13 mouse cellular contexts compared by ENCODE assay signal in the genomic region with DNA sequence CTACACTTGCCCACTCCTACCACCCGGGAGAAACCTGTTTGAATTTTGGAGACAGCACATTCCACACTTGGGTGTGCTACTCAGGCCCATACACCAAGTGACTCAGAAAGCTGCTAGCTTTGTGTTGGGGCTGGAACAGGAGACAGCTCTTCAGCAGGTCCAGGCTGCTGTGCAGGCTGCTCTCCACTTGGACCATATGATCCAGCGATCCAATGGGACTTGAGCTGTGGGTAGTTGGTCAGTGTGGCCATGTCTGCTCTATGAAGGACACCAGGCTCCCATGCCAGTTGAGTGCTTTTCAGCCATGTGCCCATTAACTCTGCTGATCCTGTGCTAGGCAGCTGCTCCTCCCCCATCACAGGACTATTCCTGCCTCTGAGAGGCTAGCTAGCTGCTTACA.
"Had no signal": no experiment of that assay in that cellular context is flagged by ENCODE, and none has a peak within 500 bp of the region (broad histone marks: within the 10 kb centered on the region; RNA-seq: fewer than 3 reads in every experiment).

No protein-coding gene starts in this region.

- H3K4me1 ChIP-seq: intestine, embryonic 15.5 days; lung, embryonic 15.5 days; midbrain, embryonic 15.5 days; neural tube, embryonic 13.5 days had no signal

- H3K27ac ChIP-seq: intestine, embryonic 15.5 days; kidney, postnatal 0 days; left cerebral cortex, adult 2 months; limb, embryonic 10.5 days; liver, embryonic 12.5 days; lung, embryonic 15.5 days; midbrain, embryonic 15.5 days; neural tube, embryonic 13.5 days had no signal

- H3K36me3 ChIP-seq: intestine, embryonic 15.5 days; limb, embryonic 10.5 days; liver, embryonic 12.5 days; lung, embryonic 15.5 days; midbrain, embryonic 15.5 days; neural tube, embryonic 13.5 days had no signal

- H3K9me3 ChIP-seq: intestine, embryonic 15.5 days; limb, embryonic 10.5 days; liver, embryonic 12.5 days; lung, embryonic 15.5 days; midbrain, embryonic 15.5 days; neural tube, embryonic 13.5 days had no signal

- DNase-seq: kidney, adult 2 months; kidney, postnatal 36 days; right cerebral cortex, postnatal 14 days; thymus, postnatal 36 days had no signal

- H3K27me3 ChIP-seq: intestine, embryonic 15.5 days; liver, embryonic 12.5 days; lung, embryonic 15.5 days; midbrain, embryonic 15.5 days; neural tube, embryonic 13.5 days had no signal

- H3K4me2 ChIP-seq: intestine, embryonic 15.5 days; liver, embryonic 12.5 days; lung, embryonic 15.5 days; midbrain, embryonic 11.5 days; midbrain, embryonic 15.5 days; neural tube, embryonic 13.5 days had no signal

- H3K9ac ChIP-seq: intestine, embryonic 15.5 days; liver, embryonic 12.5 days; lung, embryonic 15.5 days; midbrain, embryonic 15.5 days; neural tube, embryonic 13.5 days had no signal

- H3K4me3 ChIP-seq: intestine, embryonic 15.5 days; left cerebral cortex, adult 2 months; limb, embryonic 10.5 days; liver, embryonic 12.5 days; lung, embryonic 15.5 days; midbrain, embryonic 15.5 days; neural tube, embryonic 13.5 days had no signal

- ATAC-seq: intestine, embryonic 15.5 days; liver, embryonic 12.5 days; midbrain, embryonic 15.5 days had no signal
